Mouse (Mus musculus) liver, embryonic 14.5 days (tissue): ENCODE measurements around the gene Pla2g12b. TPM values are rescaled to one million over a fixed set of nuclear protein-coding genes. Genes with fewer than 3 reads are reported as not detected.

Experiments
- ATAC-seq: fragments of 200-750 bp; cut with Nextera tagmentation; 2 replicates; pipeline ENCODE4 v1.8.0; 2017; ENCODE audit warnings: moderate number of reproducible peaks, mild to moderate bottlenecking, moderate library complexity; ENCODE audit not compliant: insufficient read depth
- DNase-seq, 3 experiments: peaks; one replicate each; pipeline ENCODE4 v3.0.0-alpha.2; 2012 to 2013; ENCODE audit warnings: low read depth in 3 of 3, low spot score in 3 of 3
- H3K27ac ChIP-seq: fragments of 300-500 bp; sonication (generic); 2 replicates; pipeline ENCODE4 v1.5.1; 2014; ENCODE audit warnings: moderate library complexity, mild to moderate bottlenecking, control low read depth, inconsistent platforms
- H3K27me3 ChIP-seq: fragments of 300-500 bp; sonication (generic); 2 replicates; pipeline ENCODE4 v1.6.1; 2014; ENCODE audit warnings: mild to moderate bottlenecking, low read length, moderate library complexity; ENCODE audit not compliant: control insufficient read depth, insufficient read depth
- H3K36me3 ChIP-seq: fragments of 300-500 bp; sonication (generic); replicated peaks from 2 replicates; pipeline ENCODE4 v1.6.1; 2014; ENCODE audit warnings: low read depth; ENCODE audit not compliant: control insufficient read depth, insufficient read depth
- H3K4me1 ChIP-seq, 2 experiments: fragments of 200-500 bp in 1 of 2; fragments of 300-500 bp in 1 of 2; sonication (generic) in 1 of 2; replicated peaks; 2 replicates each; pipeline ENCODE4 v1.6.1; 2012 to 2014; ENCODE audit warnings: antibody characterized with exemption in 1 of 2, inconsistent platforms in 1 of 2, low read length in 1 of 2; ENCODE audit not compliant: control insufficient read depth in 2 of 2, insufficient read depth in 2 of 2
- H3K4me2 ChIP-seq: fragments of 300-500 bp; sonication (generic); 2 replicates; pipeline ENCODE4 v1.6.1; 2014; ENCODE audit warnings: low read depth, mild to moderate bottlenecking, control low read depth, moderate library complexity
- H3K4me3 ChIP-seq, 2 experiments: fragments of 200-500 bp in 1 of 2; fragments of 300-500 bp in 1 of 2; sonication (generic) in 1 of 2; 2 replicates each; pipeline ENCODE4 v1.5.1; 2012 to 2014; ENCODE audit warnings: low read depth in 2 of 2, low read length in 2 of 2, mild to moderate bottlenecking in 2 of 2, control low read depth in 1 of 2, inconsistent platforms in 1 of 2, moderate library complexity in 1 of 2; ENCODE audit not compliant: insufficient read depth in 1 of 2
- H3K9ac ChIP-seq: fragments of 300-500 bp; sonication (generic); replicated peaks from 2 replicates; pipeline ENCODE4 v1.6.1; 2014; ENCODE audit warnings: mild to moderate bottlenecking, control low read depth, moderate library complexity
- H3K9me3 ChIP-seq: fragments of 300-500 bp; sonication (generic); 2 replicates; pipeline ENCODE4 v1.6.1; 2016; ENCODE audit warnings: low read length, mixed read lengths; ENCODE audit not compliant: control insufficient read depth
- CTCF ChIP-seq: IDR thresholded peaks from 2 replicates; pipeline ENCODE4 v1.5.1; 2016; ENCODE audit warnings: antibody characterized with exemption, low read depth, control low read depth
- EP300 ChIP-seq: IDR thresholded peaks from 2 replicates; pipeline ENCODE4 v1.6.1; 2016; ENCODE audit warnings: antibody characterized with exemption, low read depth
- WGBS: fragments of 180-500 bp; shearing (Covaris S2); extraction: QIAGEN DNeasy Blood & Tissue Kit; methylation state at CpG from one replicate; pipeline ENCODE4 v1.1.7; 2014; ENCODE audit not compliant: insufficient replicate concordance; 5-methylcytosine and 5-hydroxymethylcytosine counted together
- polyA plus RNA-seq, 2 experiments: library from polyadenylated mRNA; depleted of rRNA in 1 of 2; stranded (reverse) in 1 of 2; unstranded in 1 of 2; fragments of >200 nt; fragmentation: Nextera tagmentation in 1 of 2; extraction: Ambion mirVana in 1 of 2; gene quantifications; 2 replicates each; pipeline versions ENCODE4 v1.2.1 to v1.2.3; 2012 to 2014

The Pla2g12b gene
- polyA plus RNA-seq, 2 experiments, result 21.6 to 43.9 TPM

DNA sequence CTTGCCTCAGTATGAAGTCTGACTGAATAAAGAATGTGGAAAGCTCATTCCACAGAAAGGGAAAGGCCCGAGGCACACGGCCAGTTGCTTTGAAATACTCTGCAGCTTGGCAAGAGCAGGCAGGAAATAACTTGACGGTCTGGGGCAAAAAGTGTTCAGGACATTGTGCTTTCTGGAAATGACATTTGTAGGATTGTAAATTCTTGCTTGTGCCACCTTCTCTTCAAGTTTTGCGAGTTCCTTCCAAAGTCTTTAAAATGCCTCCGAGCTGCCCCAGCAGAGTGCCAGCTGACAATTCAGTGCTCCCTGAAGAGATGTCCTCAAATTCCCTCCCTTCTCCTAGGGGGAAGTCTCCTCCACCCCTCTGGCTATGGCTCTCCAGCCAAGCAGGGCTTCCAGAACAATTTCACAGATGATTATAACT lies 36.1 kb downstream of the Pla2g12b start:
- no peak overlapping the region for H3K27ac ChIP-seq

GRCm38 (mm10) chr10:59440177-59440576 lies 36.7 kb downstream of the Pla2g12b start:
- TF ChIP-seq EP300 (no peak), CTCF (no peak)
- DNase-seq, result no peak
- no peak overlapping the region for H3K4me2 ChIP-seq
- ATAC-seq, result no peak
- no peaks in the 10 kb centered on the region for H3K9me3 ChIP-seq
- H3K27me3 ChIP-seq, result no peaks in the 10 kb centered on the region
- no peak overlapping the region for H3K27ac ChIP-seq
- no peaks in the 10 kb centered on the region for H3K36me3 ChIP-seq
- WGBS, result 43% methylated on average over 6 of the region's 6 CpGs
- H3K9ac ChIP-seq, result no peak overlapping the region
- peaks cover 0 to 8% of the 10 kb centered on the region in 2 experiments; a peak in 2 of 4 replicates for H3K4me1 ChIP-seq
- peak overlapping the region in 1 of 2 experiments; percentile 23; a peak in 1 of 4 replicates for H3K4me3 ChIP-seq

More for the DNA sequence above, 36.1 kb downstream of the Pla2g12b start:
- 51% methylated on average over 5 of the region's 5 CpGs for WGBS
- Histone ChIP-seq H3K4me2 (no peak overlapping the region), H3K4me1 (peaks cover 0 to 7% of the 10 kb centered on the region in 2 experiments; a peak in 2 of 4 replicates), H3K9ac (no peak overlapping the region), H3K27me3 (no peaks in the 10 kb centered on the region), H3K9me3 (no peaks in the 10 kb centered on the region), H3K4me3 (no peak overlapping the region), H3K36me3 (no peaks in the 10 kb centered on the region)
- TF ChIP-seq CTCF (no peak), EP300 (no peak)
- DNase-seq (no peak), ATAC-seq (no peak)

- H3K4me2 ChIP-seq, result no peak within 1 kb of the TSS
- no peak within 1 kb of the TSS for H3K27ac ChIP-seq
- WGBS, result 38% methylated on average over 11 of the region's 11 CpGs
- H3K4me1 ChIP-seq, result peaks cover 0 to 8% of the 10 kb centered on the region in 2 experiments; a peak in 2 of 4 replicates
- ATAC-seq, result no peak; the same call in 1 of the 2 replicates
- H3K9ac ChIP-seq, result no peak within 1 kb of the TSS
- H3K9me3 ChIP-seq, result no peaks in the 10 kb centered on the region
- peak within 1 kb of the TSS in 1 of 2 experiments; percentile 35; a peak in 1 of 4 replicates for H3K4me3 ChIP-seq
- H3K36me3 ChIP-seq, result no peaks in the 10 kb centered on the region
- H3K27me3 ChIP-seq, result no peaks in the 10 kb centered on the region
- DNase-seq, result no peak
- no peak for TF ChIP-seq CTCF
- TF ChIP-seq EP300, result no peak
Observed at GRCm38 (mm10) chr10:59441735-59442134, 38.3 kb downstream of the Pla2g12b start, which contains the start of gene Oit3. Oit3 (minus strand) TSS chr10:59441778.

DNA sequence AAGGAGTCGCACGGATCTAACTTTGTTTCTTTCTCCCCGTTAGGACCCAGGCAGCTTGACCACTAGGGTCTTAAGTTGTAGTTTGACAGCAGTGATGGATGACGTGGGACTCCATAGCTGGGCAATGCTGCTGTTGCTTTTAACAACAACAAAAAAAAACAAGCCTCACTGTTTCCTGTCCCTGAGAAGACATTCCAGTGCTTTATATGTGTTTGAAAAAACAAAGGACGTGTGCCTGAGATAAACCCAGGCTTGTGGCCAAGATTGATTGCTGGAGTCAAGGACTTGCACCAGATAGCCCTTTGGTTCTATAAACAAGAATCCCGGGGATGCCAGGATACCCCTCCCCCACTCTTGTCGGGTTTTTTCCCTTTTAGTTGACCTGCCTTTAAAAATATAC lies 39.8 kb downstream of the Pla2g12b start:
- no peak overlapping the region for H3K4me2 ChIP-seq
- H3K4me3 ChIP-seq, result no peak overlapping the region
- WGBS, result 5% methylated on average over 7 of the region's 7 CpGs
- no peaks in the 10 kb centered on the region for H3K36me3 ChIP-seq
- H3K27ac ChIP-seq, result no peak overlapping the region
- DNase-seq (peak in 1 of 3 experiments; percentile 9), ATAC-seq (0 out of 2 replicates have a peak, but pooled peaks have one; percentile 13)
- TF ChIP-seq CTCF (no peak), EP300 (no peak)
- peaks cover 0 to 8% of the 10 kb centered on the region in 2 experiments; a peak in 2 of 4 replicates for H3K4me1 ChIP-seq
- no peaks in the 10 kb centered on the region for H3K9me3 ChIP-seq
- H3K9ac ChIP-seq, result no peak overlapping the region
- H3K27me3 ChIP-seq, result no peaks in the 10 kb centered on the region

GRCm38 (mm10) chr10:59444106-59444505 lies 40.6 kb downstream of the Pla2g12b start:
- Histone ChIP-seq H3K4me1 (peaks cover 0 to 8% of the 10 kb centered on the region in 2 experiments; a peak in 2 of 4 replicates), H3K27me3 (no peaks in the 10 kb centered on the region), H3K4me2 (no peak overlapping the region), H3K27ac (no peak overlapping the region), H3K9ac (no peak overlapping the region), H3K9me3 (no peaks in the 10 kb centered on the region), H3K4me3 (no peak overlapping the region), H3K36me3 (no peaks in the 10 kb centered on the region)
- no peak for ATAC-seq
- WGBS, result 26% methylated on average over 3 of the region's 3 CpGs
- no peak for TF ChIP-seq EP300
- no peak for TF ChIP-seq CTCF
- DNase-seq, result no peak
